Mouse (Mus musculus): ENCODE results near the gene Specc1l.

- TF ChIP-seq CTCF (IDR thresholded peaks at IDR 0.05; ENCODE audit: extremely low read depth, insufficient read depth, insufficient read length, insufficient replicate concordance), result no peak
- no peak for TF ChIP-seq POLR2A (IDR thresholded peaks at IDR 0.05; ENCODE audit: low read depth, low read length)
Measured at GRCm38 (mm10) chr10:75289392-75289791, 77.5 kb downstream of the Specc1l start.

Data from spleen, adult 2 months (tissue).